In the genomic region with DNA sequence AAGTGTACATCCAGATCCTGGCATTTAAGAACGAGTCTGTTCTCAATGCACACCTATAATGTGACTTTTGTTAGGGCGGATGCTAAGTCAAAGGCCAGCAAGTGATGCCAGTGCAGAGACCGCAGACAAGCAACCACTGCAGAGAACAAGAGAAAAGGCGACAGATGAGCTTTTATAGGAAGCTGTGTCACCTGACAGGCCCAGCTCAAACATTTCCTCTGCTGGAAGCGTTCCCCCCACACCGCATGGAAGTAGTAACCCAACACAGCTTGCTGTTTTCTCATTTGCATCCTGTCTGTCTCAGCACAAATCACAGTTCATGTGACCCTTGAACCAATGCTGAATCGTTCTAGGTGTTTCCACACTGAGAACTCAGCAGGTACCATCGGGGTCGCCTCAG, we compare ENCODE assay signal across 14 mouse cellular contexts. TPM values are rescaled to one million over a fixed set of nuclear protein-coding genes. Genes with fewer than 3 reads are reported as not detected.
A peak's percentile ranks its signal among the peaks of the same experiment; 100 is the strongest.
DNase-seq lines count a peak whose midpoint lies in the region; ATAC-seq and TF ChIP-seq lines count a peak whose summit lies in the region.
"Had no signal": no experiment of that assay in that cellular context is flagged by ENCODE, and none has a peak within 500 bp of the region (broad histone marks: within the 10 kb centered on the region; RNA-seq: fewer than 3 reads in every experiment).

No protein-coding gene starts in this region.

- peaks cover 13% of the 10 kb centered on the region for H3K4me1 ChIP-seq in cerebellum, adult 2 months (ENCODE audit: control insufficient read depth, insufficient read depth, low read length)
- H3K4me1 ChIP-seq in liver, embryonic 16.5 days (ENCODE audit: control insufficient read depth, low read depth, low read length): no peaks in the 10 kb centered on the region
- peaks cover 2% of the 10 kb centered on the region; the same call in 1 of the 2 replicates for H3K4me1 ChIP-seq in liver, embryonic 11.5 days (replicated peaks; ENCODE audit: control insufficient read depth, insufficient read depth, low read length)

- intact Hi-C loops in heart, postnatal 25 days (cut with DNase I): no loop called here

- no peak for TF ChIP-seq POLR2A in cerebellum, adult 2 months (IDR thresholded peaks at IDR 0.05; ENCODE audit: borderline replicate concordance, insufficient read depth, low read length)

- no peak overlapping the region for H3K4me2 ChIP-seq in liver, embryonic 16.5 days (ENCODE audit: low read depth, low read length)
- H3K4me2 ChIP-seq in liver, embryonic 11.5 days: no peak overlapping the region
- H3K4me2 ChIP-seq: heart, embryonic 12.5 days; hindbrain, embryonic 13.5 days; neural tube, embryonic 12.5 days had no signal

- no peak overlapping the region for H3K9ac ChIP-seq in liver, embryonic 16.5 days (ENCODE audit: low read depth, low read length)
- no peak overlapping the region for H3K9ac ChIP-seq in liver, embryonic 11.5 days (ENCODE audit: low read depth, low read length)
- H3K9ac ChIP-seq: heart, embryonic 12.5 days; hindbrain, embryonic 13.5 days; neural tube, embryonic 12.5 days had no signal

- H3K9me3 ChIP-seq in liver, embryonic 16.5 days (replicated peaks; ENCODE audit: control insufficient read depth, low read length): no peaks in the 10 kb centered on the region
- no peaks in the 10 kb centered on the region for H3K9me3 ChIP-seq in liver, embryonic 11.5 days (ENCODE audit: control insufficient read depth, low read length)
- H3K9me3 ChIP-seq: forebrain, embryonic 10.5 days; heart, embryonic 12.5 days; hindbrain, embryonic 13.5 days; neural tube, embryonic 12.5 days had no signal

- no peaks in the 10 kb centered on the region for H3K36me3 ChIP-seq in liver, embryonic 16.5 days (ENCODE audit: control insufficient read depth, insufficient read depth)
- H3K36me3 ChIP-seq in liver, embryonic 11.5 days (ENCODE audit: control insufficient read depth, insufficient read depth, low read length): no peaks in the 10 kb centered on the region
- H3K36me3 ChIP-seq: forebrain, embryonic 10.5 days; heart, embryonic 12.5 days; hindbrain, embryonic 13.5 days; neural tube, embryonic 12.5 days had no signal

- H3K27me3 ChIP-seq in cerebellum, adult 2 months (ENCODE audit: control insufficient read depth, insufficient read depth, low read length): no peaks in the 10 kb centered on the region; the same call in 1 of the 2 replicates
- H3K27me3 ChIP-seq in liver, embryonic 16.5 days (ENCODE audit: control insufficient read depth, insufficient read depth, low read depth, low read length): no peaks in the 10 kb centered on the region
- H3K27me3 ChIP-seq in liver, embryonic 11.5 days (replicated peaks; ENCODE audit: control insufficient read depth, insufficient read depth, low read length): no peaks in the 10 kb centered on the region
- H3K27me3 ChIP-seq: heart, embryonic 12.5 days; hindbrain, embryonic 13.5 days; neural tube, embryonic 12.5 days had no signal

- H3K27ac ChIP-seq in cerebellum, adult 2 months (ENCODE audit: insufficient read depth, low read length): peak overlapping the region; percentile 40; the same call in 1 of the 2 replicates
- H3K27ac ChIP-seq in liver, embryonic 16.5 days (ENCODE audit: low read length): no peak overlapping the region
- H3K27ac ChIP-seq in liver, embryonic 11.5 days (ENCODE audit: low read depth, low read length): no peak overlapping the region
- H3K27ac ChIP-seq: forebrain, embryonic 10.5 days; hindbrain, embryonic 13.5 days; neural tube, embryonic 12.5 days had no signal

- ATAC-seq in liver, embryonic 16.5 days (ENCODE audit: low read depth): 0 out of 2 replicates have a peak, but pooled peaks have one; percentile 13
- ATAC-seq in liver, embryonic 11.5 days (replicated peaks; ENCODE audit: low FRiP score): no peak
- 0 out of 2 replicates have a peak, but pooled peaks have one; percentile 17 for ATAC-seq in megakaryocyte progenitor cell, adult 5-6 weeks (replicated peaks; ENCODE audit: poor library complexity)

- H3K4me3 ChIP-seq in cerebellum, adult 2 months (replicated peaks; ENCODE audit: insufficient read depth, low read depth, low read length): no peak overlapping the region
- H3K4me3 ChIP-seq in liver, embryonic 16.5 days (ENCODE audit: low read depth, low read length): no peak overlapping the region
- no peak overlapping the region for H3K4me3 ChIP-seq in liver, embryonic 11.5 days (ENCODE audit: low read depth, low read length)
- H3K4me3 ChIP-seq: forebrain, embryonic 10.5 days; heart, embryonic 12.5 days; hindbrain, embryonic 13.5 days; neural tube, embryonic 12.5 days had no signal

- no peak for TF ChIP-seq CTCF in cerebellum, adult 2 months (IDR thresholded peaks at IDR 0.05; ENCODE audit: borderline replicate concordance, insufficient read depth, low read depth, low read length)

- 34% methylated on average over 9 of the region's 9 CpGs for WGBS in cerebellum, adult 2 months
- 42% methylated on average over 9 of the region's 9 CpGs for WGBS in liver, embryonic 16.5 days (ENCODE audit: insufficient replicate concordance)
- WGBS in liver, embryonic 11.5 days: 65% methylated on average over 9 of the region's 9 CpGs

- DNase-seq in cerebellum, adult 2 months: no peak
- no peak for DNase-seq in cerebellum, postnatal 36 days
- no peak for DNase-seq in liver, embryonic 11.5 days (ENCODE audit: low spot score)
- DNase-seq in yolk sac, embryonic 10.5 days (ENCODE audit: low spot score): peak; percentile 64
- DNase-seq in right cerebral cortex, postnatal 36 days (ENCODE audit: low spot score in 2 of 2): no peak
- DNase-seq in heart, postnatal 25 days (ENCODE audit: low spot score): no peak
- DNase-seq: cerebellum, adult 9-10 months; liver had no signal

RNA-seq across cellular contexts. Expression of gene 1700025G04Rik, which starts 51.8 kb away (rescaled TPM):
- 27.9 and 29.8 TPM in 2 replicates for polyA plus RNA-seq in cerebellum, adult 2 months (2012; rRNA removed)
- polyA plus RNA-seq in liver, embryonic 16.5 days (2015; fragmentation: Nextera tagmentation; extraction: Ambion mirVana): 2.0 and 2.3 TPM in 2 replicates
- 8.7 and 8.9 TPM in 2 replicates for polyA plus RNA-seq in liver, embryonic 11.5 days (2014; fragmentation: Nextera tagmentation; extraction: Ambion mirVana)
- 14.8 and 15.5 TPM in 2 replicates for total RNA-seq in megakaryocyte progenitor cell, adult 5-6 weeks (2015)
- 9.7 and 15.8 TPM in 2 replicates for total RNA-seq in megakaryocyte progenitor cell, adult 5-6 weeks (2017)
- total RNA-seq in heart, postnatal 25 days (2021): 10 to 100 TPM; 39.7 to 43.3 TPM
